Mouse (Mus musculus) kidney, adult 2 months (tissue): ENCODE results near the gene B4galnt3.

Source experiments
- CTCF ChIP-seq: fragments of 200-500 bp; conservative IDR thresholded peaks from 2 replicates; pipeline ENCODE4 v1.5.1; 2011; ENCODE audit warnings: low read depth, mild to moderate bottlenecking, control low read depth, low read length, moderate library complexity, mixed read lengths; ENCODE audit not compliant: insufficient read depth, insufficient read length
- POLR2A ChIP-seq: fragments of 200-500 bp; IDR thresholded peaks from one replicate; pipeline ENCODE4 v1.6.1; 2011; ENCODE audit warnings: low read depth, low read length, control low read depth

DNA sequence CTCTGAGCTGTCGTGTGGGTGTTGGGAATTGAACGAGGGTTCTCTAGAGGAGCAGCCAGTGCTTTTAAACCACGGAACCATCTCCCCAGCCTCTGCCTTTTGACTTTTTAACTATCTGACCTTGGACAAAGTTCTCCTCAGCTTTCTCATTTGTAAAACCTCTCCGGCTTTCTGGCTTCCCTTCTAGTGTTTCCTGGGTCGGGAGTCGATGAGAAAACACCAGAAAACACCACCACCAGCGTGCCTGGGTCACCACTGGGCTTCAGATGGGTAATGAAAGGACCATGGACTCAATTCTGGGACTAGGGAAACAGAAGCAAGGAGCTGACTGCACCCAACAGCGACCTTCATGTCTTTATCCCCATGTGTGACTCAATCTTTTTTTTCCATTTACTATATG is 20.2 kb downstream of the B4galnt3 start:
- TF ChIP-seq CTCF (no peak), POLR2A (no peak)
